Mouse (Mus musculus): ENCODE measurements at regions not wholly inside any gene's neighbourhood (a gene's known extent, or its start where the extent isn't known, plus 50 kb on each side); places are given as distances from the start of the nearest gene placed in this dataset.

GRCm38 (mm10) chr4:81926662-81927141, 484.1 kb upstream of the Mpdz start:
- no peaks in the 10 kb centered on the region for H3K9me3 ChIP-seq (replicated peaks; ENCODE audit: control insufficient read depth, low read length)
- no peak overlapping the region for H3K9ac ChIP-seq (ENCODE audit: low read depth, low read length)
- no peak overlapping the region for H3K4me2 ChIP-seq
- no peaks in the 10 kb centered on the region for H3K27me3 ChIP-seq (ENCODE audit: control insufficient read depth, insufficient read depth, low read length)
- H3K4me3 ChIP-seq (ENCODE audit: low read depth, low read length): no peak overlapping the region
- peaks cover 8% of the 10 kb centered on the region; the same call in 1 of the 2 replicates for H3K4me1 ChIP-seq (ENCODE audit: control insufficient read depth, insufficient read depth, low read length)
- WGBS (ENCODE audit: insufficient replicate concordance): 66% methylated on average over 6 of the region's 6 CpGs
- H3K27ac ChIP-seq (ENCODE audit: low read depth, low read length): no peak overlapping the region
- no peaks in the 10 kb centered on the region for H3K36me3 ChIP-seq (ENCODE audit: control insufficient read depth, insufficient read depth, low read length)
- ATAC-seq (replicated peaks; ENCODE audit: insufficient number of reproducible peaks, low FRiP score, low TSS enrichment): no peak

DNA sequence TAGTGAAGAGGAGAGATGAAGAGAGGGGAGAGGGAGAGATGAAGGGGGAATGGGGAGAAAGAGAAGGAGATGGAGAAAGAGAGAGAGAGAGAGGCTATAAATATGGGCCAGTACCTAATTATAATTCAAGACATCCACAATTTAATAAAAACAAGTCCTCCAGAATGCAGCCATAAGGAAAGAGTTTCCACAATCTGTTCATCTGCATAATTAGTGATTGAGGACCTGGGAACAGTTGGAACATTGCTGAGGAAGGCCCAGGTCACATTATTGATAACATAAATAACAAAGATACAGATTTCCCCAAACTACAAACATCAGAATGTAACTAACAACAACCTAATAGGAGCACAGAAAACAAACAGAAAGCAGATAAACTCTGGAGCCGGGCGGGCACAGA, 483.0 kb upstream of the Mpdz start:
- ATAC-seq (replicated peaks; ENCODE audit: insufficient number of reproducible peaks, low FRiP score, low TSS enrichment): no peak
- H3K4me2 ChIP-seq: no peak overlapping the region
- no peak overlapping the region for H3K27ac ChIP-seq (ENCODE audit: low read depth, low read length)
- no peak overlapping the region for H3K4me3 ChIP-seq (ENCODE audit: low read depth, low read length)
- H3K4me1 ChIP-seq (ENCODE audit: control insufficient read depth, insufficient read depth, low read length): peaks cover 8% of the 10 kb centered on the region; the same call in 1 of the 2 replicates
- no peaks in the 10 kb centered on the region for H3K9me3 ChIP-seq (replicated peaks; ENCODE audit: control insufficient read depth, low read length)
- 31% methylated on average over 2 of the region's 2 CpGs for WGBS (ENCODE audit: insufficient replicate concordance)
- no peaks in the 10 kb centered on the region for H3K36me3 ChIP-seq (ENCODE audit: control insufficient read depth, insufficient read depth, low read length)
- no peaks in the 10 kb centered on the region for H3K27me3 ChIP-seq (ENCODE audit: control insufficient read depth, insufficient read depth, low read length)
- no peak overlapping the region for H3K9ac ChIP-seq (ENCODE audit: low read depth, low read length)

DNA sequence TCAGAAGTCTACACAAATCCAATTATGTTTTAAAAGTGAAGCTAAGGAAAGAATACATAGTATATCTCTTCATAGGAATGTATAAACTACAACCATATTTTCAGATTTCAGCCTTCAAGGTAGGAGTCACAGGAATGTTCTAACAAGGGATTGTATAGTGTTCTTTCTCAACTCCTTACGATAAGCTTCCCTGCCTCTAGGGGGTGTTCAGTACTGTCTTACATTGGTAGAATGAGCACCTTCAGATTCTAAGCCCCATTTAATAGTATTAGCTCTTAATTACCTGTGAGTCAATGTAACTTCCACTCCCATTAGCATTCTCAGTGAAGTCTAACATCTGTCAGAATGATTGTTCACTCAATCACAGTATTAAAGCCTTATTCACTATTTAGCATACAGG, 481.5 kb upstream of the Mpdz start:
- Histone ChIP-seq H3K9me3 (replicated peaks; ENCODE audit: control insufficient read depth, low read length) (no peaks in the 10 kb centered on the region), H3K4me2 (no peak overlapping the region), H3K27me3 (ENCODE audit: control insufficient read depth, insufficient read depth, low read length) (no peaks in the 10 kb centered on the region), H3K27ac (ENCODE audit: low read depth, low read length) (no peak overlapping the region), H3K36me3 (ENCODE audit: control insufficient read depth, insufficient read depth, low read length) (no peaks in the 10 kb centered on the region), H3K4me1 (ENCODE audit: control insufficient read depth, insufficient read depth, low read length) (peaks cover 8% of the 10 kb centered on the region; the same call in 1 of the 2 replicates), H3K9ac (ENCODE audit: low read depth, low read length) (no peak overlapping the region), H3K4me3 (ENCODE audit: low read depth, low read length) (no peak overlapping the region)
- ATAC-seq (replicated peaks; ENCODE audit: insufficient number of reproducible peaks, low FRiP score, low TSS enrichment): no peak
- 74% methylated on average over 1 of the region's 1 CpGs for WGBS (ENCODE audit: insufficient replicate concordance)

DNA sequence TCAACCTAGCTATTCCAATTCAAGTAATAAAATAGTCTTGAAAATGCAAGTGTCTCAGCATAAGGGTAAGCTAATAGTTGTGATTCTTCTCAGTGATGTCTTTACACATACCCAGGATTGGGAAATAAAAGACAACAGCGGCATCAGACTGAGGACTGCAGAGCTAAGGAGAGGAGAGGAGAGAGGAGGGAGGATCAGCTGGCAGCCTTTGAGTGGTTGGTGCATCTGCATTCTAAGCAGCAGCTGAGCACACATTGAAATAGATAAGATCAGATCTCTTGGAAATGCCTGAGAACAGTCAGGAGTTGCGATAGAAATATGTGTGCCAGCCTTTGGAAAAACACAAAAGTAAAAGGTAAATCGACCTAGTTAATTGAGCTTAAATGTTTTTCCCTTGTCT, 480.3 kb upstream of the Mpdz start:
- no peaks in the 10 kb centered on the region for H3K27me3 ChIP-seq (ENCODE audit: control insufficient read depth, insufficient read depth, low read length)
- WGBS (ENCODE audit: insufficient replicate concordance): 51% methylated on average over 3 of the region's 3 CpGs
- no peaks in the 10 kb centered on the region for H3K36me3 ChIP-seq (ENCODE audit: control insufficient read depth, insufficient read depth, low read length)
- H3K4me3 ChIP-seq (ENCODE audit: low read depth, low read length): no peak overlapping the region
- H3K27ac ChIP-seq (ENCODE audit: low read depth, low read length): no peak overlapping the region
- H3K9ac ChIP-seq (ENCODE audit: low read depth, low read length): no peak overlapping the region
- ATAC-seq (replicated peaks; ENCODE audit: insufficient number of reproducible peaks, low FRiP score, low TSS enrichment): no peak
- no peak overlapping the region for H3K4me2 ChIP-seq
- peaks cover 4% of the 10 kb centered on the region; the same call in 1 of the 2 replicates for H3K4me1 ChIP-seq (ENCODE audit: control insufficient read depth, insufficient read depth, low read length)
- H3K9me3 ChIP-seq (replicated peaks; ENCODE audit: control insufficient read depth, low read length): no peaks in the 10 kb centered on the region

- ATAC-seq (replicated peaks; ENCODE audit: insufficient number of reproducible peaks, low FRiP score, low TSS enrichment): no peak
- H3K4me3 ChIP-seq (ENCODE audit: low read depth, low read length): no peak overlapping the region
- H3K9ac ChIP-seq (ENCODE audit: low read depth, low read length): no peak overlapping the region
- no peaks in the 10 kb centered on the region for H3K4me1 ChIP-seq (ENCODE audit: control insufficient read depth, insufficient read depth, low read length)
- no peaks in the 10 kb centered on the region for H3K27me3 ChIP-seq (ENCODE audit: control insufficient read depth, insufficient read depth, low read length)
- no peak overlapping the region for H3K4me2 ChIP-seq
- no peaks in the 10 kb centered on the region for H3K36me3 ChIP-seq (ENCODE audit: control insufficient read depth, insufficient read depth, low read length)
- H3K9me3 ChIP-seq (replicated peaks; ENCODE audit: control insufficient read depth, low read length): no peaks in the 10 kb centered on the region
- no peak overlapping the region for H3K27ac ChIP-seq (ENCODE audit: low read depth, low read length)
- WGBS (ENCODE audit: insufficient replicate concordance): 88% methylated on average over 2 of the region's 2 CpGs
Measured at GRCm38 (mm10) chr4:81914971-81915370, 472.4 kb upstream of the Mpdz start.

- H3K4me1 ChIP-seq (ENCODE audit: control insufficient read depth, insufficient read depth, low read length): no peaks in the 10 kb centered on the region
- no peak overlapping the region for H3K27ac ChIP-seq (ENCODE audit: low read depth, low read length)
- no peak overlapping the region for H3K4me3 ChIP-seq (ENCODE audit: low read depth, low read length)
- H3K9ac ChIP-seq (ENCODE audit: low read depth, low read length): no peak overlapping the region
- WGBS (ENCODE audit: insufficient replicate concordance): 63% methylated on average over 10 of the region's 10 CpGs
- H3K36me3 ChIP-seq (ENCODE audit: control insufficient read depth, insufficient read depth, low read length): no peaks in the 10 kb centered on the region
- H3K9me3 ChIP-seq (replicated peaks; ENCODE audit: control insufficient read depth, low read length): no peaks in the 10 kb centered on the region
- no peak overlapping the region for H3K4me2 ChIP-seq
- H3K27me3 ChIP-seq (ENCODE audit: control insufficient read depth, insufficient read depth, low read length): no peaks in the 10 kb centered on the region
- no peak for ATAC-seq (replicated peaks; ENCODE audit: insufficient number of reproducible peaks, low FRiP score, low TSS enrichment)
Measured at GRCm38 (mm10) chr4:81913296-81913695, 470.7 kb upstream of the Mpdz start.

DNA sequence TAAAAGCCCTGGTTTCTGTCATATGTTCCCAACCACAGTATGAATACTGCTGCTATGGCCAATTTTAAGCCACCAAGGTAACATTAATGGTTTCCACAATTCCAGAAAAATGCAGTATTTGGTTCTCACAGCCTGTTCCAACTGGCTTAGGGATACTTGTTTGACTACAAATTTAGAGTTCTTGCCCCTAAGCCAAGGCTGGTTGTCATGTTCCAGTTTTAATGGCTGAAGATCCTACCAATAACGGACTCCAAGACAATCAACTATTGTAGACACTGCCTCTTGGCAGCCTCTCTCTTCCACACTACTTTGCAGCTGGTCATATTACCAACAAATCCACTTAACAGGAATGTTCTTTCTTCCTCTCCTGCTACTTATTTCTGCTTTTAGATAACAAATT, 470.0 kb upstream of the Mpdz start:
- Histone ChIP-seq H3K27ac (ENCODE audit: low read depth, low read length) (no peak overlapping the region), H3K4me2 (no peak overlapping the region), H3K9ac (ENCODE audit: low read depth, low read length) (no peak overlapping the region), H3K36me3 (ENCODE audit: control insufficient read depth, insufficient read depth, low read length) (no peaks in the 10 kb centered on the region), H3K4me1 (ENCODE audit: control insufficient read depth, insufficient read depth, low read length) (no peaks in the 10 kb centered on the region), H3K9me3 (replicated peaks; ENCODE audit: control insufficient read depth, low read length) (no peaks in the 10 kb centered on the region), H3K4me3 (ENCODE audit: low read depth, low read length) (no peak overlapping the region), H3K27me3 (ENCODE audit: control insufficient read depth, insufficient read depth, low read length) (no peaks in the 10 kb centered on the region)
- no peak for ATAC-seq (replicated peaks; ENCODE audit: insufficient number of reproducible peaks, low FRiP score, low TSS enrichment)
- 81% methylated on average over 1 of the region's 1 CpGs for WGBS (ENCODE audit: insufficient replicate concordance)

DNA sequence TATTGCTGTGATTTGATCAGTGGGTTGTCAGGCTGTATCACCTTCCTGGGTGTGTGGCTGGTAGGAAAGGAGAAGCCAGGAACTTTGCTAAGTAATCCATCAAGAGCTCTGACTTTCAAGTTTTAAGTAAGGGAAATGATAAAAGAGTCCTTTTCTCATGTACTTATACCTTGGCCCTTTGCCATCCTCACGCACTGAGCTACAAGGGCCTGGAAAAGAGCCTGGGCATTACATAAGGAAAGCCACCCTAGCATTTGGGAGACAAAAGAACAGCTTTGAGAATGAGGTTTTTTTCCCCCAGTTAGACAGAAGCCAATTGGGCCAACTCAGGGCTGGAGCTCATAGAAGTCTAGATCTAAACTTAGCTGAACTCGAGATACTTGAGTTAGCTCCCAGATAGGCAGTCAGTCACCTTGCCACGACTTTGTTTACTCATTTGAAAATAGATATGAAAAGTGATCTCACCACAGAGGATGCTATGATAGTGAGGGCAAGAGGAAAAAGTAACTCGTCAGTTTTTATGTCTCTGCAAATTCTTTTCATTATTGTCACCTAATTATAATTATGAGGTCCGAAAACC, 457.4 kb upstream of the Mpdz start:
- Histone ChIP-seq H3K9me3 (replicated peaks; ENCODE audit: control insufficient read depth, low read length) (peaks cover 2% of the 10 kb centered on the region; the same call in 1 of the 2 replicates), H3K27ac (ENCODE audit: low read depth, low read length) (peak overlapping the region; percentile 22; the same call in 1 of the 2 replicates), H3K4me3 (ENCODE audit: low read depth, low read length) (no peak overlapping the region), H3K4me2 (no peak overlapping the region), H3K4me1 (ENCODE audit: control insufficient read depth, insufficient read depth, low read length) (peaks cover 7% of the 10 kb centered on the region), H3K36me3 (ENCODE audit: control insufficient read depth, insufficient read depth, low read length) (no peaks in the 10 kb centered on the region), H3K9ac (ENCODE audit: low read depth, low read length) (no peak overlapping the region), H3K27me3 (ENCODE audit: control insufficient read depth, insufficient read depth, low read length) (no peaks in the 10 kb centered on the region)
- WGBS (ENCODE audit: insufficient replicate concordance): 50% methylated on average over 5 of the region's 5 CpGs
- ATAC-seq (replicated peaks; ENCODE audit: insufficient number of reproducible peaks, low FRiP score, low TSS enrichment): no peak

- Histone ChIP-seq H3K27ac (ENCODE audit: low read depth, low read length) (no peak overlapping the region), H3K9ac (ENCODE audit: low read depth, low read length) (no peak overlapping the region)
Measured at GRCm38 (mm10) chr4:81898661-81899060, 456.0 kb upstream of the Mpdz start.

More at GRCm38 (mm10) chr4:81898661-81899060, 456.0 kb upstream of the Mpdz start:
- ATAC-seq (replicated peaks; ENCODE audit: insufficient number of reproducible peaks, low FRiP score, low TSS enrichment): no peak
- Histone ChIP-seq H3K27me3 (ENCODE audit: control insufficient read depth, insufficient read depth, low read length) (no peaks in the 10 kb centered on the region), H3K36me3 (ENCODE audit: control insufficient read depth, insufficient read depth, low read length) (no peaks in the 10 kb centered on the region), H3K4me2 (no peak overlapping the region), H3K4me3 (ENCODE audit: low read depth, low read length) (no peak overlapping the region), H3K4me1 (ENCODE audit: control insufficient read depth, insufficient read depth, low read length) (peaks cover 7% of the 10 kb centered on the region), H3K9me3 (replicated peaks; ENCODE audit: control insufficient read depth, low read length) (peaks cover 4% of the 10 kb centered on the region; the same call in 1 of the 2 replicates)
- WGBS (ENCODE audit: insufficient replicate concordance): 81% methylated on average over 2 of the region's 2 CpGs
